27 mouse cellular contexts compared by ENCODE assay signal in genomic region chr4:68573333-68573732, GRCm38 (mm10).
DNase-seq lines count a peak whose midpoint lies in the region; ATAC-seq and TF ChIP-seq lines count a peak whose summit lies in the region.
"Had no signal": no experiment of that assay in that cellular context is flagged by ENCODE, and none has a peak within 500 bp of the region (broad histone marks: within the 10 kb centered on the region; RNA-seq: fewer than 3 reads in every experiment).

No protein-coding gene starts in this region.

- ATAC-seq in lung, embryonic 14.5 days (ENCODE audit: insufficient read depth) = peak; percentile 90
- ATAC-seq in lung, embryonic 15.5 days (ENCODE audit: borderline replicate concordance, extremely low read depth, low FRiP score, low TSS enrichment) = peak; percentile 85
- ATAC-seq in hindbrain, postnatal 0 days = no peak
- ATAC-seq: CD4-positive, CD25-positive, alpha-beta regulatory T cell, adult 4 months; forebrain, embryonic 14.5 days; forebrain, postnatal 0 days; hindbrain, embryonic 16.5 days had no signal

- no peak overlapping the region for H3K4me2 ChIP-seq in lung, embryonic 14.5 days
- no peak overlapping the region for H3K4me2 ChIP-seq in lung, embryonic 15.5 days
- H3K4me2 ChIP-seq in hindbrain, postnatal 0 days (ENCODE audit: low read depth, low read length) = no peak overlapping the region
- H3K4me2 ChIP-seq: embryonic facial prominence, embryonic 12.5 days; embryonic facial prominence, embryonic 15.5 days; heart, embryonic 12.5 days; heart, embryonic 15.5 days; hindbrain, embryonic 13.5 days had no signal

- DNase-seq in lung, embryonic 14.5 days = peak; percentile 87
- peak; percentile 48 for DNase-seq in lung, postnatal 10 days
- DNase-seq in lung, postnatal 36 days = peak; percentile 59
- DNase-seq in hindbrain, postnatal 0 days (ENCODE audit: low spot score) = no peak
- DNase-seq in layer of hippocampus, postnatal 25 days (ENCODE audit: extremely low spot score in 1 of 2, low spot score in 1 of 2) = no peak
- DNase-seq in embryo, embryonic 11 days = no peak
- DNase-seq: adrenal gland, adult 2 months; adrenal gland, postnatal 14 days; cerebellum, adult 11-12 months; cerebellum, adult 8-10 months; cerebellum, postnatal 10 days; forebrain, postnatal 0 days; gastrocnemius, adult 2 months; gastrocnemius, postnatal 25 days; heart, adult 18-20 months; heart, postnatal 10 days; heart, postnatal 36 days had no signal

- H3K27me3 ChIP-seq in lung, embryonic 14.5 days (ENCODE audit: insufficient read depth, low read length) = no peaks in the 10 kb centered on the region
- H3K27me3 ChIP-seq in lung, embryonic 15.5 days = no peaks in the 10 kb centered on the region
- H3K27me3 ChIP-seq in hindbrain, postnatal 0 days (ENCODE audit: insufficient read depth, low read length) = no peaks in the 10 kb centered on the region
- H3K27me3 ChIP-seq: embryonic facial prominence, embryonic 12.5 days; embryonic facial prominence, embryonic 15.5 days; heart, embryonic 12.5 days; heart, embryonic 15.5 days; hindbrain, embryonic 13.5 days had no signal

- no peaks in the 10 kb centered on the region for H3K36me3 ChIP-seq in lung, embryonic 14.5 days (ENCODE audit: insufficient read depth)
- no peaks in the 10 kb centered on the region for H3K36me3 ChIP-seq in lung, embryonic 15.5 days
- H3K36me3 ChIP-seq in hindbrain, postnatal 0 days (ENCODE audit: insufficient read depth, low read length) = no peaks in the 10 kb centered on the region
- H3K36me3 ChIP-seq: embryonic facial prominence, embryonic 12.5 days; embryonic facial prominence, embryonic 15.5 days; heart, embryonic 12.5 days; heart, embryonic 15.5 days; hindbrain, embryonic 10.5 days; hindbrain, embryonic 13.5 days had no signal

- H3K9me3 ChIP-seq in lung, embryonic 14.5 days (ENCODE audit: low read depth, low read length) = no peaks in the 10 kb centered on the region
- no peaks in the 10 kb centered on the region for H3K9me3 ChIP-seq in lung, embryonic 15.5 days
- H3K9me3 ChIP-seq in hindbrain, postnatal 0 days (ENCODE audit: low read length) = no peaks in the 10 kb centered on the region
- H3K9me3 ChIP-seq: embryonic facial prominence, embryonic 12.5 days; embryonic facial prominence, embryonic 15.5 days; heart, embryonic 12.5 days; heart, embryonic 15.5 days; hindbrain, embryonic 10.5 days; hindbrain, embryonic 13.5 days had no signal

- no peak overlapping the region for H3K4me3 ChIP-seq in lung, embryonic 14.5 days (ENCODE audit: low read depth, low read length)
- H3K4me3 ChIP-seq in lung, embryonic 15.5 days = no peak overlapping the region
- H3K4me3 ChIP-seq in hindbrain, postnatal 0 days (ENCODE audit: low read length) = no peak overlapping the region
- H3K4me3 ChIP-seq: embryonic facial prominence, embryonic 12.5 days; embryonic facial prominence, embryonic 15.5 days; gastrocnemius, adult 2 months; heart, embryonic 12.5 days; heart, embryonic 15.5 days; hindbrain, embryonic 10.5 days; hindbrain, embryonic 13.5 days had no signal

- 28% methylated on average over 3 of the region's 3 CpGs for WGBS in lung, embryonic 14.5 days
- 23% methylated on average over 3 of the region's 3 CpGs for WGBS in lung, embryonic 15.5 days
- 74% methylated on average over 3 of the region's 3 CpGs for WGBS in hindbrain, postnatal 0 days

- no peak for TF ChIP-seq CTCF in lung, embryonic 14.5 days (IDR thresholded peaks at IDR 0.05; ENCODE audit: low read depth)
- no peak for TF ChIP-seq CTCF in hindbrain, postnatal 0 days (IDR thresholded peaks at IDR 0.05; ENCODE audit: low read depth)

- H3K27ac ChIP-seq in lung, embryonic 14.5 days (ENCODE audit: low read depth) = no peak overlapping the region
- H3K27ac ChIP-seq in lung, embryonic 15.5 days = peak overlapping the region; percentile 51; the same call in 1 of the 2 replicates
- no peak overlapping the region for H3K27ac ChIP-seq in hindbrain, postnatal 0 days
- H3K27ac ChIP-seq: embryonic facial prominence, embryonic 12.5 days; embryonic facial prominence, embryonic 15.5 days; gastrocnemius, adult 2 months; heart, embryonic 15.5 days; hindbrain, embryonic 10.5 days; hindbrain, embryonic 13.5 days had no signal

- H3K9ac ChIP-seq in lung, embryonic 14.5 days = no peak overlapping the region
- H3K9ac ChIP-seq in lung, embryonic 15.5 days = no peak overlapping the region
- H3K9ac ChIP-seq in hindbrain, postnatal 0 days (replicated peaks; ENCODE audit: low read length) = no peak overlapping the region
- H3K9ac ChIP-seq: embryonic facial prominence, embryonic 12.5 days; embryonic facial prominence, embryonic 15.5 days; forebrain, postnatal 0 days; heart, embryonic 12.5 days; heart, embryonic 15.5 days; hindbrain, embryonic 13.5 days had no signal

- no peaks in the 10 kb centered on the region for H3K4me1 ChIP-seq in lung, embryonic 14.5 days (ENCODE audit: insufficient read depth)
- H3K4me1 ChIP-seq in lung, embryonic 15.5 days = no peaks in the 10 kb centered on the region
- H3K4me1 ChIP-seq in hindbrain, postnatal 0 days (ENCODE audit: insufficient read depth, low read length) = no peaks in the 10 kb centered on the region
- H3K4me1 ChIP-seq: embryonic facial prominence, embryonic 12.5 days; embryonic facial prominence, embryonic 15.5 days; heart, embryonic 12.5 days; heart, embryonic 15.5 days; hindbrain, embryonic 10.5 days; hindbrain, embryonic 13.5 days had no signal

Comparison
In these comparisons a context has a peak if more than half of its experiments do, and no peak if none do; other contexts are left out.
1. DNase-seq: peak in lung, embryonic 14.5 days (single experiment), lung, postnatal 10 days (single experiment) and lung, postnatal 36 days (single experiment); none in hindbrain, postnatal 0 days (single experiment), layer of hippocampus, postnatal 25 days (0 of 2) and embryo, embryonic 11 days (single experiment).